Mouse (Mus musculus) forebrain, embryonic 14.5 days (tissue): Measurements from ENCODE around the gene Bpnt1. TPM values are rescaled to one million over a fixed set of nuclear protein-coding genes. Genes with fewer than 3 reads are reported as not detected.

Experiments used
- ATAC-seq: fragments of 200-750 bp; cut with Nextera tagmentation; 2 replicates; pipeline ENCODE4 v1.8.0; 2017; ENCODE audit warnings: mild to moderate bottlenecking, moderate library complexity
- DNase-seq: peaks from one replicate; pipeline ENCODE4 v3.0.0-alpha.2; 2015; ENCODE audit warnings: low spot score
- H3K27ac ChIP-seq: fragments of 300-500 bp; sonication (generic); 2 replicates; pipeline ENCODE4 v1.5.1; 2014; ENCODE audit warnings: low read depth, mild to moderate bottlenecking, control low read depth, low read length, moderate library complexity
- H3K27me3 ChIP-seq: fragments of 300-500 bp; sonication (generic); replicated peaks from 2 replicates; pipeline ENCODE4 v1.6.1; 2014; ENCODE audit warnings: low read length, control low read depth, mixed read lengths; ENCODE audit not compliant: control insufficient read depth, insufficient read depth
- H3K36me3 ChIP-seq: fragments of 300-500 bp; sonication (generic); 2 replicates; pipeline ENCODE4 v1.6.1; 2014; ENCODE audit warnings: low read length, control low read depth; ENCODE audit not compliant: control insufficient read depth, insufficient read depth
- H3K4me1 ChIP-seq: fragments of 300-500 bp; sonication (generic); 2 replicates; pipeline ENCODE4 v1.6.1; 2014; ENCODE audit warnings: antibody characterized with exemption, low read length, control low read depth; ENCODE audit not compliant: control insufficient read depth, insufficient read depth
- H3K4me2 ChIP-seq: fragments of 300-500 bp; sonication (generic); 2 replicates; pipeline ENCODE4 v1.6.1; 2014; ENCODE audit warnings: mild to moderate bottlenecking, control low read depth, low read length
- H3K4me3 ChIP-seq: fragments of 300-500 bp; sonication (generic); 2 replicates; pipeline ENCODE4 v1.5.1; 2014; ENCODE audit warnings: low read depth, low read length, control low read depth
- H3K9ac ChIP-seq: fragments of 300-500 bp; sonication (generic); 2 replicates; pipeline ENCODE4 v1.6.1; 2014; ENCODE audit warnings: mild to moderate bottlenecking, low read length, control low read depth, moderate library complexity
- H3K9me3 ChIP-seq: fragments of 300-500 bp; sonication (generic); replicated peaks from 2 replicates; pipeline ENCODE4 v1.6.1; 2016; ENCODE audit warnings: low read length, control low read depth, mixed read lengths; ENCODE audit not compliant: control insufficient read depth
- WGBS: fragments of 180-500 bp; shearing (Covaris S2); extraction: QIAGEN DNeasy Blood & Tissue Kit; methylation state at CpG from one replicate; pipeline ENCODE4 v1.1.7; 2014; 5-methylcytosine and 5-hydroxymethylcytosine counted together
- polyA plus RNA-seq: library from polyadenylated mRNA; unstranded; fragments of >200 nt; fragmentation: Nextera tagmentation; extraction: Ambion mirVana; gene quantifications from 2 replicates; pipeline ENCODE4 v1.2.1, GENCODE M21; 2014

The Bpnt1 gene
- polyA plus RNA-seq, 1 experiment from 2014 or later = 18.8 TPM

DNA sequence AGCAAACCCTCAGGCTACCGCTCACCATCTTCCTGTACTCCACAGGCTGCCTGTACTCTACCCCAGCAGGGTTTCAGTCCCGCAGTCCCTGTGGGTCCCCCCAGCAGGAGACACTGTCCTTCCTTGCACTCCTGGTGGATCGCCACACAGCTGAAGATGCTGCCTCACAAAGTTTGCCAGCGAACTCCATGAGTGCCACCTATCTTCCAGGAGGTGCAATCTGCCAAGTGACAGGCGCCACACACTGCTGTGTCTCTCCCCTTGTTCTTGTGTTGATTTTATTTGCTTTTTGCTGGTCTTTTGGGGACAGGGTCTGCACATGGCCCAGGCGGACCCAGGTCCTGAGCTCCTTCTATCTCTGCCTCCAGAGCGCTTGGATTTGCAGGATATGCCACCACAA is 35.1 kb upstream of the Bpnt1 start:
- Histone ChIP-seq H3K9me3 (no peaks in the 10 kb centered on the region), H3K27me3 (no peaks in the 10 kb centered on the region), H3K9ac (no peak overlapping the region), H3K4me1 (no peaks in the 10 kb centered on the region), H3K4me3 (no peak overlapping the region), H3K36me3 (peaks cover 60% of the 10 kb centered on the region), H3K27ac (no peak overlapping the region), H3K4me2 (no peak overlapping the region)
- no peak for DNase-seq
- 96% methylated on average over 7 of the region's 7 CpGs for WGBS
- ATAC-seq = no peak

- H3K4me1 ChIP-seq = no peaks in the 10 kb centered on the region
- H3K9ac ChIP-seq = no peak overlapping the region
- peaks cover 54% of the 10 kb centered on the region for H3K36me3 ChIP-seq
- DNase-seq (no peak), ATAC-seq (no peak)
- WGBS = 94% methylated on average over 8 of the region's 8 CpGs
- H3K27ac ChIP-seq = no peak overlapping the region
- no peak overlapping the region for H3K4me3 ChIP-seq
- H3K4me2 ChIP-seq = no peak overlapping the region
- H3K9me3 ChIP-seq = no peaks in the 10 kb centered on the region
- H3K27me3 ChIP-seq = no peaks in the 10 kb centered on the region
Measured at GRCm38 (mm10) chr1:185298496-185298895, 33.5 kb upstream of the Bpnt1 start.

- Histone ChIP-seq H3K9ac (no peak overlapping the region), H3K4me2 (no peak overlapping the region), H3K4me1 (no peaks in the 10 kb centered on the region), H3K27me3 (no peaks in the 10 kb centered on the region), H3K9me3 (no peaks in the 10 kb centered on the region), H3K4me3 (no peak overlapping the region), H3K36me3 (peaks cover 31% of the 10 kb centered on the region), H3K27ac (no peak overlapping the region)
- ATAC-seq = no peak
- DNase-seq = no peak
- 88% methylated on average over 6 of the region's 6 CpGs for WGBS
Measured at GRCm38 (mm10) chr1:185302816-185303215, 29.1 kb upstream of the Bpnt1 start.

DNA sequence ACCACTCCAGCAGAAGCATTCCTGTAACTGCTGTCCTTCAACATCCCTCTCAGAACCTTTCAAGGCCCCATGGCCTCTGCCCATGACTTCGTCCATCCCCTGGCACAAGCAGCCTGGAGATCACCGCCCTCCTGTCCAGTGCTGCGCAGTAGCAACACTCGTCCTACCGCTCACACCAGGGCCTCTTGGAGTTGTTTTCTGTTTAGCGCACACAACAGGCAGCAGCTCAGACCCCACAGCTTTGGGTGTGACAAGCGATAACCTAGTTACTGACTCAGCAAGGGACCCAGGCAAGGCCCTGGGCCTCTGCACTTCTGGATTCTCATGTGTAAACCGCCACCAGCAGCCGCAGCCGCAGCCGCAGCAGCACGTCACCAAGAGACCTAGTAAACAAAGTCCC is 25.1 kb upstream of the Bpnt1 start:
- H3K4me1 ChIP-seq = no peaks in the 10 kb centered on the region
- no peak overlapping the region for H3K4me3 ChIP-seq
- 97% methylated on average over 12 of the region's 12 CpGs for WGBS
- ATAC-seq (no peak), DNase-seq (no peak)
- no peak overlapping the region for H3K4me2 ChIP-seq
- no peaks in the 10 kb centered on the region for H3K27me3 ChIP-seq
- H3K36me3 ChIP-seq = peaks cover 36% of the 10 kb centered on the region
- H3K27ac ChIP-seq = no peak overlapping the region
- no peaks in the 10 kb centered on the region for H3K9me3 ChIP-seq
- H3K9ac ChIP-seq = no peak overlapping the region

DNA sequence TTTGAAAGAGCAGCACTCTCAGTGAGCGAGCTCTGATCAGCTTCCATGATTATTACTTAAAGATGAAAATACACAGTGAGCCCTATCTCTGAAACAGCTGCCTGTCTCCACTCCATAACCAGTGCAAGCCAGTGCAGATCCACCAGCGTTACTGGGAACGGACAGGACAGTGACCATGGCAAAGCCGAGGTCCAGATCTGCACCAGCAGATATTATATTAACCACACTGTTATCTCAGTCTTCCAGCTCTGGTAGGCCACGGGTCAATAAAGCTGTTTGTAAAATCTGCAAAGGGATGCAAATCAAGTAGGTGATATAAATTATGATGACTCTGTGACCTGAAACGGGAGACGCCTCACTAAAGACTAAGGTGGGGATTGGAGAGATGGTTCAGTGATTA is 24.3 kb upstream of the Bpnt1 start:
- Histone ChIP-seq H3K36me3 (peaks cover 39% of the 10 kb centered on the region), H3K4me3 (no peak overlapping the region), H3K27me3 (no peaks in the 10 kb centered on the region), H3K4me1 (no peaks in the 10 kb centered on the region), H3K4me2 (no peak overlapping the region), H3K9me3 (no peaks in the 10 kb centered on the region), H3K27ac (no peak overlapping the region), H3K9ac (no peak overlapping the region)
- 96% methylated on average over 7 of the region's 7 CpGs for WGBS
- ATAC-seq (no peak), DNase-seq (no peak)

GRCm38 (mm10) chr1:185308334-185308733 is 23.6 kb upstream of the Bpnt1 start:
- H3K9ac ChIP-seq = no peak overlapping the region
- no peaks in the 10 kb centered on the region for H3K4me1 ChIP-seq
- WGBS = 99% methylated on average over 2 of the region's 2 CpGs
- H3K27ac ChIP-seq = no peak overlapping the region
- ATAC-seq (no peak), DNase-seq (no peak)
- no peak overlapping the region for H3K4me3 ChIP-seq
- peaks cover 40% of the 10 kb centered on the region for H3K36me3 ChIP-seq
- H3K9me3 ChIP-seq = no peaks in the 10 kb centered on the region
- no peaks in the 10 kb centered on the region for H3K27me3 ChIP-seq
- H3K4me2 ChIP-seq = no peak overlapping the region

DNA sequence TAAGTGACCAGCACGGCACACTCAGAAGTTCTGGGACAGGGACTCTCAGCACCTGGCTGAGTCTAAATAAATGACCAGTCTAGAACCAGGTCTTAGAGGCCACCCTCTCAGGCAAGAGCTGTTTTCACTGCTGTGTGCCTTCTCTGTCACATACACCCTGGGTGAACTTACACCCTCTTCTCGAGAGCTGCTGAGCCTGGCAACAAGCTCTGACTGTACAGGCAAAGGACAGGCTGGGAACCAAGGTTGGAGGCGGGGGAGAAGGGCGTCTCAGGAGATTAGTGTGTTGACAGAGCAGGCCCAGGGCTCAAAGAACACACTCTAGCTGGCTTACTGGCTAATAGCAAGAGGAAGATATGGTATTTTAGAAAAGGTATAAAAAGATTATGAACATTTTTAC is 23.0 kb upstream of the Bpnt1 start:
- peaks cover 46% of the 10 kb centered on the region for H3K36me3 ChIP-seq
- no peak overlapping the region for H3K4me3 ChIP-seq
- H3K27me3 ChIP-seq = no peaks in the 10 kb centered on the region
- no peaks in the 10 kb centered on the region for H3K4me1 ChIP-seq
- H3K27ac ChIP-seq = no peak overlapping the region
- no peak overlapping the region for H3K9ac ChIP-seq
- DNase-seq (no peak), ATAC-seq (no peak)
- H3K4me2 ChIP-seq = no peak overlapping the region
- no peaks in the 10 kb centered on the region for H3K9me3 ChIP-seq
- WGBS = 85% methylated on average over 4 of the region's 4 CpGs

DNA sequence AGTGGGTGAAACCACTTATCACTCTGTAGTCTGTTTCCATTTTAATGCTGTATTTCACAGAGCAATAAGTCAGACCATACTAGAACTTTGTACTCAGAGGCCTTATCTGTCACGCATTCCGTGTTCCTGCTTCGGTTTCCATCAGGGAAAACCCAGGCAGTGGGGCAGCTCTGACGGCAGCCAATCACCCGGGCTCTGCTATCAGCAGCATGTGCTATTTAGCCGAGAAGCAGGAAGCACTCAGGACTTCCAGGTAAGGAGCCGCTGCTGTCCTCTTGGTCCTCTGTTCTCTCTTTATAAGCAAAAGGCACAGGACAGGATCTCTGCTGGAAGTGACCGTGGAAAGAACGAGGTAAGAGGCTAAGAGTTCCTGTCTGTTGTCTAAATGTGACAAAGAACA is 20.0 kb upstream of the Bpnt1 start:
- Histone ChIP-seq H3K36me3 (peaks cover 63% of the 10 kb centered on the region), H3K9me3 (no peaks in the 10 kb centered on the region), H3K27ac (no peak overlapping the region), H3K27me3 (no peaks in the 10 kb centered on the region), H3K4me2 (no peak overlapping the region), H3K4me1 (no peaks in the 10 kb centered on the region), H3K4me3 (no peak overlapping the region), H3K9ac (no peak overlapping the region)
- ATAC-seq (no peak), DNase-seq (no peak)
- 92% methylated on average over 9 of the region's 9 CpGs for WGBS

DNA sequence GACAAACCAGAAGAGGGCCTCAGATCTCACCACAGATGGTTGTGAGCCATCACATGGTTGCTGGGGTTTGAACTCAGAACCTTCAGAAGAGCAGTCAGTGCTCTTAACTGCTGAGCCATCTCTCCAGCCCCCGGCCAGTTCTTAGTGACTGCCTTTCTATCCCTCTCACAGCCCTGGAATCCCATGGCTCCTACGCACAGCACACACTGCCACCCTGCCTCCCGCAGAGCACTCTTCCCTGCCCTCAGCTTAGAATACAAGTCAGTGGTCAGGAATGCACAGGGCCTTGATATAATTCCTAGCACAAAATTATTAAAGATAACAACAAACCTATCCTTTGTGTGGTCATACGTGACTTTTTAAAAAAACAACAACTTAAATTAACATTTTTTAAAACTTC is 17.4 kb upstream of the Bpnt1 start:
- no peak overlapping the region for H3K27ac ChIP-seq
- no peak overlapping the region for H3K9ac ChIP-seq
- no peaks in the 10 kb centered on the region for H3K4me1 ChIP-seq
- H3K9me3 ChIP-seq = no peaks in the 10 kb centered on the region
- H3K4me3 ChIP-seq = no peak overlapping the region
- ATAC-seq (no peak), DNase-seq (no peak)
- no peaks in the 10 kb centered on the region for H3K27me3 ChIP-seq
- H3K36me3 ChIP-seq = peaks cover 66% of the 10 kb centered on the region
- 89% methylated on average over 4 of the region's 4 CpGs for WGBS
- no peak overlapping the region for H3K4me2 ChIP-seq
